Mouse (Mus musculus) brain, embryonic 14.5 days (tissue): ENCODE measurements around the gene Gm13279.
"Not testable (repeated sequence)": the region's sequence is repeated elsewhere in the genome, so short reads cannot be mapped to it uniquely, and the experiment has no call there.

ENCODE experiments used
- CTCF ChIP-seq: fragments of 200-500 bp; IDR thresholded peaks from 2 replicates; pipeline ENCODE4 v1.5.1; 2012; ENCODE audit warnings: inconsistent platforms, mild to moderate bottlenecking, moderate library complexity, borderline replicate concordance; ENCODE audit not compliant: insufficient read depth, insufficient read length; ENCODE audit errors: extremely low read depth
- POLR2A ChIP-seq: fragments of 200-500 bp; IDR thresholded peaks from 2 replicates; pipeline ENCODE4 v1.6.1; 2012; ENCODE audit warnings: mild to moderate bottlenecking, inconsistent platforms, borderline replicate concordance; ENCODE audit not compliant: poor library complexity, insufficient read depth, insufficient read length, severe bottlenecking; ENCODE audit errors: extremely low read depth

DNA sequence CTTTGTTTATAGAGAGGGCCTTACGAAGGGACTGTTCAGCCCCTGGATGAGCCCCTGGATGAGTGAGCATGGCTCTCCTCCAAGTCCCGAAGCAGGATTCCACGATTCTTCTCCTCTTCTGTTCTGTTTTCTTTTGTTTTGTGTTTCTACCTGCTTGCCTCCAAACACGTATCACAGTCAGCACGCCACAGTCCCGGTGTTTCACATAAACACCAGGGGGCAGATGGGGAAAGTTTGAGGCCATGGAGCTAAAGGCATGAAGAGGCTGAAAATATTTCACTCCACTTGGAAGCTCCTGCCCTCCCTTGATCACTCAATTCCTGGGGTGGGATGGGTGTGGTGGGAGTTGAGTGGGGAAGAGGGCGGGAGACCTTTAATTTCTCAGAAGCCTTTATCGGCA lies 35.4 kb upstream of the Gm13279 start:
- TF ChIP-seq CTCF, POLR2A: not testable (repeated sequence)
